Mouse (Mus musculus) T-helper 17 cell (primary cell): Measurements from ENCODE around the gene Tas2r137.

Experiments used
- in situ Hi-C, 2 experiments: fragments of 300-600 bp; cut with MboI, MseI; formaldehyde crosslinking; loops; 1 replicate in 1 of 2; 2 replicates in 1 of 2; pipeline ENCODE4 v1.15.1; 2025; ENCODE audit warnings: high pct_unique_total_duplicates in 2 of 2

The Tas2r137 gene

GRCm38 (mm10) chr6:40490933-40491332 lies at the start of gene Tas2r137:
Gene Tas2r137 (plus strand): TSS chr6:40491233.
- in situ Hi-C loops, result no loop called here

- in situ Hi-C loops, result loop anchor here (10.0 to 25.0 kb wide), 5 partner anchors 729 to 1921 kb away; partner anchors contain the start of gene Epha1 (in 1 of the 2)
Measured at GRCm38 (mm10) chr6:40441276-40441675, 49.8 kb upstream of the Tas2r137 start.

- in situ Hi-C loops, result loop anchor here (10.0 to 25.0 kb wide), 5 partner anchors 729 to 1921 kb away; partner anchors contain the start of gene Epha1 (in 1 of the 2)
Measured at GRCm38 (mm10) chr6:40441755-40442154, 49.3 kb upstream of the Tas2r137 start.

DNA sequence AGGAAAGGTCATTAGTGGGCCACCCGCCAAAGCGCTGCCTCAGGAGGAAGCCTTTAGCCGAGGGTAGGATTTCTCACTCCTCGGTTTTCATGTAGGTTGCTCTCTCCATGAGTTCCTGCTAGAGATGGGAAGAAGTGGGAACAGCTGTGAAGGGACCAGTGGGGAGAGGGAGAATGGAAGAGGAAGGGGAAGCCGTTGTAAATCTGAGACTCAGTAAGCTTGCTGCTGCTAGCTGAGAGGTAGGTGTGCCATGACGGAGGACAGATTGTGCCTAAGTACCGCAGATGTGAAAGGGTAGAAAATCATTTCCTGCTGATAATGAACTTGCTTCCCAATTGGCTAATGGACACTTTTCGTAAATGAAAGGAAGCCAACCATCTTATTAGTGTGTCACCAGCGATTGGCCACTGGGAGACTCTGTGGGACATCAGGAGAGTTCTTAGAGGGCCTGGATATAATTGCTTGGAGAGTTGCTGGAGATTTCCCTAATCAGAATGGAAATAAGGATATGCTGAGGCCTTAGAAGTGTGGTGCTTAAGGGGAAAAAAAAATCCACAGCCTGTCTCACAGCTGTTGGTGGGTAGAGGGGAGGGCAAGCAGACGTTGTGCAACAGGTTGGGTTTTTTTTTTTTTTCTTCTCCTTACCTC lies 47.6 kb upstream of the Tas2r137 start:
- in situ Hi-C loops, result loop anchor here (10.0 to 25.0 kb wide), 5 partner anchors 731 to 1919 kb away; partner anchors contain the start of gene Epha1 (in 1 of the 2)

DNA sequence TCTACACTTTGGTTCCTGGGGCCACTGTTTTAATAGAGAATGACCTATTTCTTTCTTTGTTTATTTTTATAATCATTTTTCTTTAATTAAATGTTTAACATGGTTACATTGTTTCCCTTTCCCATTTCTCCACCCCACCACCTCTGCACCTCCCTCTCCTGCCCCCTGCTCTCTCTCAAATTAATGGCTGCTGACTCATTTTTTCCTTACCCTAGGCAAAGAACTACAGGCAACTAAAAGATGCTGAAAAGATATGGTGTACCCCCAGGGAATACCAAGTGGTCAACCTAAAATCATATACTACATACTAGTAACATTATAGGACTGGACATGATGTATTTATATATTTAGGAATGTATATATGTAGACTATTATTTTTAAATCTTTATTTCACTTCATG lies 42.4 kb upstream of the Tas2r137 start:
- in situ Hi-C loops, result loop anchor here (10.0 to 25.0 kb wide), 5 partner anchors 736 to 1914 kb away; partner anchors contain the start of gene Epha1 (in 1 of the 2)

GRCm38 (mm10) chr6:40454436-40455041 lies 36.5 kb upstream of the Tas2r137 start:
- in situ Hi-C loops, result loop anchor here in 1 of 2 experiments (25.0 kb wide), 1 partner anchor 642 kb away; the partner anchor contains the start of gene Mrps33

DNA sequence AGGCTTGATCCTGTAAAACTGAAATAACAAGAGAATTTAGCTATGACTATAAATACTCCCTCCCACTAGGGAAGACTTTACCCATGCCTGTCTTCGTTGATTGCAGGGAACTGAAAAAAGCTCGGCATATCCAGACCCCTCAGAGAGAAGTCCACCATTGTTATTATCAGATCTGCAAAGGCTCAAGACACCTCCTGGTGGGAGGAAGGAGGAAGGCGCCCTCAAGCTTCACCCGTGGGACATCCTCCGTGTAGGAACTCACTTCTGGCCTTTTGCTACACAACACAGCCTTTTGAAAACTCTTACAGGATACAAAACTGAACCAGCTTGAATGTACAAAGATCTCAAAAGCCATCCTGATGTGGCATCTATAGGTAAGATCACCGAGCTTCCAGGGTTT lies 25.3 kb upstream of the Tas2r137 start:
- in situ Hi-C loops, result loop anchor here in 1 of 2 experiments (25.0 kb wide), 1 partner anchor 653 kb away; the partner anchor contains the start of gene Mrps33

- in situ Hi-C loops, result loop anchor here (5.0 to 25.0 kb wide), 4 partner anchors 34 to 1084 kb away; partner anchors contain the start of genes Agk (in 2 of the 2), E330009J07Rik (in 1 of the 2), Mrps33 (in 1 of the 2) and Wee2 (in 1 of the 2)
Measured at GRCm38 (mm10) chr6:40470916-40471719, 19.9 kb upstream of the Tas2r137 start, which contains the start of gene Ssbp1. Gene Ssbp1 (plus strand): TSS chr6:40471352.

DNA sequence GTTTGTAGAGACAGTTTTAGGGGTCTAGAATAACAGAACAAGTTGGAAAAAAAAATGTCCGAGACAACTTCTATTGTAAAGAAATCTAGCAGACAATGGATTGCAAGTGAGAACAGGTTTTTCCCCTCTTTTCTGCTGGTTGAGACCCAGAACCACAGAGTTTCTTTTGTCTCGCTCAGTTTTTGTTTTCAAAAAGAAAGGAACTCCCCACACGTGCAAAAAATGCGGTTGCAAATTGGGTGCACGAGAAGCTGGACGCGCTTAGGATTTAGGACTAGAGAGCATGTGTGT lies 19.4 kb upstream of the Tas2r137 start:
- in situ Hi-C loops, result loop anchor here (5.0 to 25.0 kb wide), 4 partner anchors 34 to 1083 kb away; partner anchors contain the start of genes Agk (in 2 of the 2), E330009J07Rik (in 1 of the 2), Mrps33 (in 1 of the 2) and Wee2 (in 1 of the 2)

DNA sequence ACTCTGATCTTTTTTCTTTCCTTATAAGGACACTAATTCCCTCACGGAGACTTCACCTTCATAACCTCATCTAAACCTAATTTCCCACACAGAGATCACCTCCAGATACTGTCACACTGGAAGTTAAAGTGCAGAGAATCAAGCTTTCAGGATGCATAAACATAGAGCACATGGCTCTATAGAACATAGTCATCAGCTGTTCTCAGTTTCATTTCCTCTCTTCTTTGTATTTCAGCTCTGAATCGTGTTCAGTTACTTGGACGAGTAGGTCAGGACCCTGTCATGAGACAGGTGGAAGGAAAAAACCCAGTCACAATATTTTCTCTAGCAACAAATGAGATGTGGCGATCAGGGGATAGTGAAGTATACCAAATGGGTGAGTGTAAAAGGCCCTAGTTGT lies 14.9 kb upstream of the Tas2r137 start:
- in situ Hi-C loops, result loop anchor here in 1 of 2 experiments (10.0 kb wide), 1 partner anchor 1079 kb away; no protein-coding TSS in a partner anchor

DNA sequence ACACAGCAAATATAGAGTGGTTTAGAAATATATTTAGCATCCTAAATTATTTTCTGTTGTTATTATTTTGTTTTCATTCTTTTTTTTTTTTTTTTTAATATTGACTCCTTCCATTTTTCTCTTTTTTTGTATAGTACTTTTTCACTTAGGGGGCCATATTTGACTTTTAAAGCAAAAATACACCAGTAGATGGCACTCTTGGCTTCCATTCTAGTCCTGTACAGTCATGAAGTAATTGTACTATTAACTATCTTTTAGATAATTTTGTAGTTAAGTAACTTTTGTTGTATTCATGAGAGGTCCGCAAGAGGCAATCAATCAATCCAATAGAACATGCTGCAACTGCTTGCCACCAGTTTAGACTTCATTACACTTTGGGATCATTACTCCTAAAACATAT lies 11.3 kb upstream of the Tas2r137 start:
- in situ Hi-C loops, result loop anchor here (10.0 kb wide), 2 partner anchors 205 to 1075 kb away; no protein-coding TSS in a partner anchor

- in situ Hi-C loops, result loop anchor here in 1 of 2 experiments (10.0 kb wide), 1 partner anchor 202 kb away; no protein-coding TSS in a partner anchor
Measured at GRCm38 (mm10) chr6:40482318-40482717, 8.7 kb upstream of the Tas2r137 start.

- in situ Hi-C loops, result no loop called here
Measured at GRCm38 (mm10) chr6:40493229-40493628, 2.2 kb downstream of the Tas2r137 start, which contains the start of gene Tas2r108. Gene Tas2r108 (plus strand): TSS chr6:40493529.

DNA sequence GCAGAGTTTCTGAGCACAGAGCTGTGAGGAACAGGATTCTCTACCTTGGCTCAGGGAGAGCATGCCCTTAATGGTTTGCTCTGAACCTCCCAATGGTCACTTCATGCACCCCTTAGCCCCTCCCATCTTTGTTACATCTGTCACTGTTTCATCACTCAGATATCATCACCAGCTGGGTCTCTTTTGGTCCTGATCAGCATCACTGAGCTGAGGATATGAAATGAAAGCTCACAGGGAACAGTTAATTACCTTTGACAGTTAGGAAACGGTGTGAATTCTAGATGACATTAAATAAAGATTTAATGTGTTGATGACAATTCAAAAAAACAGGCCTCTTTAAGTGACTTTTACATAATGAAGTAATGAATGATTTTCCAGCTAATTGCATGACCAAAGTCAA lies 28.4 kb downstream of the Tas2r137 start, which contains the start of gene Prss37:
Gene Prss37, minus strand, starts transcription at position 101 of the 400 bp plus-strand sequence.
- in situ Hi-C loops, result no loop called here
